19 mouse cellular contexts compared by ENCODE assay signal in genomic region chr11:65795896-65796295, GRCm38 (mm10).
"Had no signal": no experiment of that assay in that cellular context is flagged by ENCODE, and none has a peak within 500 bp of the region (broad histone marks: within the 10 kb centered on the region; RNA-seq: fewer than 3 reads in every experiment).

No protein-coding gene starts in this region.

- H3K9me3 ChIP-seq: lung, embryonic 15.5 days; midbrain, embryonic 10.5 days; midbrain, embryonic 12.5 days; neural tube, embryonic 13.5 days; neural tube, embryonic 15.5 days; stomach, embryonic 15.5 days had no signal

- H3K27me3 ChIP-seq: lung, embryonic 15.5 days; midbrain, embryonic 12.5 days; neural tube, embryonic 13.5 days; neural tube, embryonic 15.5 days; stomach, embryonic 15.5 days had no signal

- ATAC-seq: lung, postnatal 0 days; midbrain, embryonic 16.5 days had no signal

- H3K4me2 ChIP-seq: lung, embryonic 15.5 days; midbrain, embryonic 12.5 days; neural tube, embryonic 13.5 days; neural tube, embryonic 15.5 days; stomach, embryonic 15.5 days had no signal

- H3K27ac ChIP-seq: liver, embryonic 14.5 days; lung, embryonic 15.5 days; midbrain, embryonic 10.5 days; midbrain, embryonic 12.5 days; neural tube, embryonic 13.5 days; neural tube, embryonic 15.5 days; stomach, embryonic 15.5 days; stomach, postnatal 0 days had no signal

- H3K9ac ChIP-seq: liver, embryonic 14.5 days; lung, embryonic 15.5 days; midbrain, embryonic 12.5 days; neural tube, embryonic 13.5 days; neural tube, embryonic 15.5 days; stomach, embryonic 15.5 days had no signal

- H3K36me3 ChIP-seq: lung, embryonic 15.5 days; midbrain, embryonic 10.5 days; midbrain, embryonic 12.5 days; neural tube, embryonic 13.5 days; neural tube, embryonic 15.5 days; stomach, embryonic 15.5 days had no signal

- H3K4me3 ChIP-seq: lung, embryonic 15.5 days; midbrain, embryonic 10.5 days; midbrain, embryonic 12.5 days; myocyte; neural tube, embryonic 13.5 days; neural tube, embryonic 15.5 days; stomach, embryonic 15.5 days had no signal

- H3K4me1 ChIP-seq: lung, embryonic 15.5 days; midbrain, embryonic 10.5 days; midbrain, embryonic 12.5 days; neural tube, embryonic 13.5 days; neural tube, embryonic 15.5 days; stomach, embryonic 15.5 days had no signal

- DNase-seq: lung, adult 2 months; lung, postnatal 14 days; lung, postnatal 4 days; midbrain, embryonic 14.5 days; right cerebral cortex, postnatal 14 days; thymus, adult 2 months; thymus, postnatal 25 days; thymus, postnatal 4 days had no signal
